Mouse (Mus musculus) heart, embryonic 15.5 days (tissue): ENCODE results near the gene Eme1. TPM values are rescaled to one million over a fixed set of nuclear protein-coding genes. Genes with fewer than 3 reads are reported as not detected.

Experiments used
- ATAC-seq: fragments of 200-750 bp; cut with Nextera tagmentation; replicated peaks from 2 replicates; pipeline ENCODE4 v1.8.0; 2017; ENCODE audit warnings: low read depth, moderate TSS enrichment; ENCODE audit not compliant: insufficient number of reproducible peaks, insufficient read depth, low FRiP score
- H3K27ac ChIP-seq: fragments of 300-500 bp; sonication (generic); 2 replicates; pipeline ENCODE4 v1.5.1; 2015; ENCODE audit warnings: mild to moderate bottlenecking, inconsistent platforms
- H3K27me3 ChIP-seq: fragments of 300-500 bp; sonication (generic); 2 replicates; pipeline ENCODE4 v1.6.1; 2015; ENCODE audit warnings: inconsistent platforms
- H3K36me3 ChIP-seq: fragments of 300-500 bp; sonication (generic); 2 replicates; pipeline ENCODE4 v1.6.1; 2015; ENCODE audit warnings: mild to moderate bottlenecking, inconsistent platforms
- H3K4me1 ChIP-seq: fragments of 300-500 bp; sonication (generic); replicated peaks from 2 replicates; pipeline ENCODE4 v1.6.1; 2015; ENCODE audit warnings: inconsistent platforms
- H3K4me2 ChIP-seq: fragments of 300-500 bp; sonication (generic); 2 replicates; pipeline ENCODE4 v1.6.1; 2015; ENCODE audit warnings: inconsistent platforms, mild to moderate bottlenecking, moderate library complexity
- H3K4me3 ChIP-seq: fragments of 300-500 bp; sonication (generic); 2 replicates; pipeline ENCODE4 v1.5.1; 2015; ENCODE audit warnings: mild to moderate bottlenecking, inconsistent platforms
- H3K9ac ChIP-seq: fragments of 300-500 bp; sonication (generic); 2 replicates; pipeline ENCODE4 v1.6.1; 2015; ENCODE audit warnings: mild to moderate bottlenecking, inconsistent platforms
- H3K9me3 ChIP-seq: fragments of 300-500 bp; sonication (generic); replicated peaks from 2 replicates; pipeline ENCODE4 v1.6.1; 2016; ENCODE audit warnings: inconsistent platforms
- WGBS: fragments of 180-500 bp; shearing (Covaris S2); methylation state at CpG from one replicate; pipeline ENCODE4 v1.1.7; 2015; ENCODE audit warnings: mixed read lengths; 5-methylcytosine and 5-hydroxymethylcytosine counted together
- polyA plus RNA-seq: library from polyadenylated mRNA; unstranded; fragments of >200 nt; fragmentation: Nextera tagmentation; extraction: Ambion mirVana; gene quantifications from 2 replicates; pipeline ENCODE4 v1.2.1, GENCODE M21; 2015

Eme1 gene
- polyA plus RNA-seq, 1 experiment from 2014 or later = 8.7 TPM

DNA sequence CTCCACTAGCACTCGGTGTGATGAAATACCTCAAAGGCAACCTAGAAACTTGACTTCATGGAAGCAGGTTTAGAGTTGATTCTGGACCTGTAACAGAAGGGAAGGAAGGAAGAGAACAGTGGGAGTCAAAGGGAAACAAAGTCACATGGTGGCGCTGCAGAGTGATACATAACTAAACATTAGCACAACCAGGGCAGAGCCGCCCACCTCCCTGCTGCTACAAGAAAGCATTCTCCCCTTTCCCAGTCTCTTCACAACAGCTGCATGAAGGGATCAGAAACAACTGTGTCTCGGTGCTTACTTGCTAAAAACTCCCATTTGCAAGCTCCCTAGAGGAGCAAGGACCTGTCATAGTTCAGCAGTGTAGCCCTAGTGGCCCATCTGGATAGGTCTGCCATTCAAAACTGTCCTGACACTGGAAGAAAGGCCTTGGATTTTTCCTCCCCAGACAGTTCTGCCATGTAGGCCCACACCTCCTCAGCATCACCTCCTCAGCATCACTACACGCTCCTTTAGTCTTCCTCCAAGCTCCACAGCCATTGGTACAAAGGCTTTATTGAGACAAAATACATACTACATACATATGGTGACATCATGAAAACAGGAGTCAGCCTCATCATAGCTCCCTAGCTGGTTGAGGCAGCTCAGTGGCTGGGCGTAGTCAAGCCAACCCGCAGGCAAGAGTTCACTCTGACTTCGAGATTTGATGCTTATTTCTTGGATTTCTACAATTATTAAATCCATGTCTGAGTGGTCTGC lies 9.1 kb downstream of the Eme1 start:
- no peak overlapping the region for H3K4me2 ChIP-seq
- ATAC-seq = no peak
- WGBS = 87% methylated on average over 8 of the region's 8 CpGs
- no peak overlapping the region for H3K27ac ChIP-seq
- H3K4me3 ChIP-seq = no peak overlapping the region
- no peak overlapping the region for H3K9ac ChIP-seq
- H3K4me1 ChIP-seq = no peaks in the 10 kb centered on the region
- H3K27me3 ChIP-seq = no peaks in the 10 kb centered on the region
- H3K9me3 ChIP-seq = no peaks in the 10 kb centered on the region
- peaks cover 73% of the 10 kb centered on the region for H3K36me3 ChIP-seq

- H3K27me3 ChIP-seq = no peaks in the 10 kb centered on the region
- ATAC-seq = no peak
- peaks cover 12% of the 10 kb centered on the region for H3K4me1 ChIP-seq
- H3K9me3 ChIP-seq = no peaks in the 10 kb centered on the region
- H3K36me3 ChIP-seq = peaks cover 73% of the 10 kb centered on the region
- H3K4me3 ChIP-seq = no peak overlapping the region
- no peak overlapping the region for H3K27ac ChIP-seq
- WGBS = 87% methylated on average over 5 of the region's 5 CpGs
- H3K9ac ChIP-seq = no peak overlapping the region
- no peak overlapping the region for H3K4me2 ChIP-seq
Observed at GRCm38 (mm10) chr11:94634431-94634830, 19.3 kb downstream of the Eme1 start.

- Histone ChIP-seq H3K36me3 (peaks cover 60% of the 10 kb centered on the region), H3K27me3 (no peaks in the 10 kb centered on the region), H3K9me3 (no peaks in the 10 kb centered on the region), H3K9ac (no peak overlapping the region), H3K4me1 (peaks cover 15% of the 10 kb centered on the region), H3K4me2 (no peak overlapping the region), H3K27ac (no peak overlapping the region), H3K4me3 (no peak overlapping the region)
- no peak for ATAC-seq
- WGBS = 87% methylated on average over 8 of the region's 8 CpGs
Observed at GRCm38 (mm10) chr11:94632988-94633387, 20.8 kb downstream of the Eme1 start.

DNA sequence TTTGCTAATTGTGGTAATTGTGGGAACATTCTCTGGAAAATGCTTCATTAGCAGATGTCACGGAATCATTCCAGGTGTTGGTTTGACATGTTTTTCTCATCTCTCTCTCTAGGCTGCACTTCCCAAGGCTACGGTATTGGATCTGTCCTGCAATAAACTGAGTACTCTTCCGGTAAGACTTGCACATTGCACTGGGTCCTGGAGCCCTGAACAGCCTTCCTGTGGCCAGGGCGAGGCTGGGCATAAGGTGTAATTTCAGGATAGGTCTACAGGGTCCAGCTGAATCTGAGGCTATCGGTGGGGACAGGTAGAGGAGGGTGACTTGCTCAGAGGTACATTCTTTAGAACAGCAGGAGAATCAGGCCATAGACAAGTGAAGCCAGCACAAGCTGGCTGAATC lies 21.8 kb downstream of the Eme1 start:
- H3K9me3 ChIP-seq = no peaks in the 10 kb centered on the region
- no peak overlapping the region for H3K4me2 ChIP-seq
- no peak for ATAC-seq
- no peak overlapping the region for H3K4me3 ChIP-seq
- peaks cover 15% of the 10 kb centered on the region for H3K4me1 ChIP-seq
- peaks cover 50% of the 10 kb centered on the region for H3K36me3 ChIP-seq
- no peak overlapping the region for H3K9ac ChIP-seq
- no peak overlapping the region for H3K27ac ChIP-seq
- no peaks in the 10 kb centered on the region for H3K27me3 ChIP-seq
- 93% methylated on average over 5 of the region's 5 CpGs for WGBS

- H3K4me3 ChIP-seq = peak overlapping the region; percentile 85
- peak overlapping the region; percentile 83 for H3K9ac ChIP-seq
- no peaks in the 10 kb centered on the region for H3K27me3 ChIP-seq
- peak overlapping the region; percentile 67 for H3K27ac ChIP-seq
- ATAC-seq = no peak
- no peaks in the 10 kb centered on the region for H3K9me3 ChIP-seq
- WGBS = 9% methylated on average over 26 of the region's 26 CpGs
- peak overlapping the region; percentile 67 for H3K4me2 ChIP-seq
- H3K36me3 ChIP-seq = peaks cover 34% of the 10 kb centered on the region
- H3K4me1 ChIP-seq = peaks cover 15% of the 10 kb centered on the region
Observed at GRCm38 (mm10) chr11:94630199-94631011, 23.4 kb downstream of the Eme1 start.

- peak overlapping the region; percentile 85 for H3K4me3 ChIP-seq
- ATAC-seq = peak; percentile 68
- under 1% methylated on average over 28 of the region's 28 CpGs for WGBS
- no peaks in the 10 kb centered on the region for H3K9me3 ChIP-seq
- H3K27ac ChIP-seq = peak overlapping the region; percentile 67
- H3K4me2 ChIP-seq = peak overlapping the region; percentile 67
- H3K36me3 ChIP-seq = peaks cover 28% of the 10 kb centered on the region
- H3K27me3 ChIP-seq = no peaks in the 10 kb centered on the region
- H3K9ac ChIP-seq = peak overlapping the region; percentile 83
- peaks cover 15% of the 10 kb centered on the region for H3K4me1 ChIP-seq
Observed at GRCm38 (mm10) chr11:94629884-94630198, 23.9 kb downstream of the Eme1 start.

DNA sequence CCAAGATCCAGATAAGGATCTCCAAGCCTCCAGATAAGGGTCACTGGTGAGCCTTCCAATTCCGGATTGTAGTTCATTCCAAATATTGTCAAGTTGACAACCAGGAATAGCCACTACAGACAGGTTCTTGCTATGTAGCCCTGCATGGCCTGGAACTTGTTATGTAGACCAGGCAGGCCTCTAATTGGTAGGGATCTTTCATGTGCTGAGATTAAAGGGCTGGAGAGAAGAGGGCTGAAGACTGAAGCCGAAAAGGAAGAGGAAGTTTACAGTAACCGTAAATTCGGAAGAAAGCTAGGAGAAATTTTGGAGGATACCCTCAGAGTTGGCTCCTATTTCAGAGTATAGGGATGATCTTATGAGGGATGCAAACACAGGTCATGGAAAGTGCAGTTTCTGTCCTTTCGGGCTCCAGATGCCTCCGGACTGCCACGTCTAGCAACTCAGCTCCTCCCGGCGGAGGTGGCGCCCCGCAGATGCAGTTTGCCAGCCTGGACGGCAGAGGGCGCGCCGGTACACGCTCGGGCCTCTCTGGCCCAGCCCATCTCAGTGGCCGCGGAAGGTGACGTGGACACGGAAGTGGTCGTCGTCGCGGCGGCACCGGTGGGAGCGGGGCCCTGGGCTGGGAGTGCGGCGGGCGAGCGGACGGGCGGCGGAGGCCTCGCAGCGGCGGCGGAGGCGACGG lies 24.4 kb downstream of the Eme1 start, which contains the start of gene Lrrc59:
TSS of gene Lrrc59 (plus strand) at position 569 of the 685 bp plus-strand sequence.
- peaks cover 23% of the 10 kb centered on the region for H3K36me3 ChIP-seq
- peak within 1 kb of the TSS; percentile 67 for H3K27ac ChIP-seq
- H3K9ac ChIP-seq = peak within 1 kb of the TSS; percentile 83
- peak within 1 kb of the TSS; percentile 85 for H3K4me3 ChIP-seq
- peak within 1 kb of the TSS; percentile 67 for H3K4me2 ChIP-seq
- peak; percentile 96 for ATAC-seq
- no peaks in the 10 kb centered on the region for H3K27me3 ChIP-seq
- peaks cover 15% of the 10 kb centered on the region for H3K4me1 ChIP-seq
- WGBS = 3% methylated on average over 41 of the region's 41 CpGs
- H3K9me3 ChIP-seq = no peaks in the 10 kb centered on the region

DNA sequence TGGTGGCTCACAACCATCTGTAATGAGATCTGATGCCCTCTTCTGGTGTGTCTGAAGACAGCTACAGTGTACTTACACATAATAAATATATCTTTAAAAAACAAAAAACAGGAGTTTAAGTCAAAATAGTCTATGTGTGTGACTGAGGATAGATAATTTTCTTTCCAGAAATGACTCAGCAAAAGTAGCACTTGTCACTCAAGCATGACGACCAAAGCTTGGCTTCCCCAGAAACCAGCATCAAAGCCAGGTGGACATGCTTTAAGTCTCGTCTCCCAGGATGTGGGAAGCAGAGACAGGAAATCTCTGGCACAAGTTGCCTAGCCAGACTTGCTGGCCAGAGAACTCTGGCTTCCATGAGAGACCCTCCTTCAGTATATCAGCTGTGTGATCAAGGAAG lies 31.6 kb downstream of the Eme1 start:
- Histone ChIP-seq H3K4me3 (no peak overlapping the region), H3K9me3 (no peaks in the 10 kb centered on the region), H3K27ac (no peak overlapping the region), H3K4me1 (no peaks in the 10 kb centered on the region), H3K27me3 (no peaks in the 10 kb centered on the region), H3K4me2 (no peak overlapping the region), H3K36me3 (no peaks in the 10 kb centered on the region), H3K9ac (no peak overlapping the region)
- no peak for ATAC-seq
- WGBS = 66% methylated on average over 2 of the region's 2 CpGs

DNA sequence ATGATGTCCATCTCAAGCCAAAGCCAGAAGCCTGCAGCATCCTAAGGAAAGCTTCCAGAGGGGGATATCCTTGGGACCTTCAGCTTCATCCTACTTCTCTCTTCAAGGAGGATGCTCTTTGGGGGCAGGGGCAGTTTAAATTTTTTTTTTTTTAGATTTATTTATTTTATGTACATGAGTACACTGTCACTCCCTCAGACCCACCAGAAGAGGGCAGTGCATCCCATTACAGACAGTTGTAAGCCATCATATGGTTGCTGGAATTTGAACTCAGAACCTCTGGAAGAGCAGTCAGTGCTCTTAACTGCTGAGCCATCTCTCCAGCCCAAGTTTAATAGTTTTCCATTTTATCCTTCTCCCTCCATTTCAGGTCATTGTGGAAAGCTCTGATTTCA lies 32.3 kb downstream of the Eme1 start:
- Histone ChIP-seq H3K9ac (no peak overlapping the region), H3K4me2 (no peak overlapping the region), H3K4me1 (no peaks in the 10 kb centered on the region), H3K27me3 (no peaks in the 10 kb centered on the region), H3K36me3 (no peaks in the 10 kb centered on the region), H3K9me3 (no peaks in the 10 kb centered on the region), H3K27ac (no peak overlapping the region), H3K4me3 (no peak overlapping the region)
- no peak for ATAC-seq

GRCm38 (mm10) chr11:94620766-94621457 lies 32.9 kb downstream of the Eme1 start:
- H3K4me1 ChIP-seq = no peaks in the 10 kb centered on the region
- H3K36me3 ChIP-seq = no peaks in the 10 kb centered on the region
- H3K4me2 ChIP-seq = no peak overlapping the region
- H3K27ac ChIP-seq = no peak overlapping the region
- 50% methylated on average over 6 of the region's 6 CpGs for WGBS
- ATAC-seq = no peak
- H3K9me3 ChIP-seq = no peaks in the 10 kb centered on the region
- no peaks in the 10 kb centered on the region for H3K27me3 ChIP-seq
- no peak overlapping the region for H3K9ac ChIP-seq
- no peak overlapping the region for H3K4me3 ChIP-seq

GRCm38 (mm10) chr11:94617646-94618045 lies 36.1 kb downstream of the Eme1 start:
- H3K9me3 ChIP-seq = no peaks in the 10 kb centered on the region
- H3K9ac ChIP-seq = no peak overlapping the region
- ATAC-seq = no peak
- WGBS = 84% methylated on average over 2 of the region's 2 CpGs
- no peak overlapping the region for H3K4me3 ChIP-seq
- H3K4me1 ChIP-seq = no peaks in the 10 kb centered on the region
- no peak overlapping the region for H3K4me2 ChIP-seq
- H3K27ac ChIP-seq = no peak overlapping the region
- 0 out of 2 replicates have a peak, but pooled peaks cover 2% of the 10 kb centered on the region for H3K27me3 ChIP-seq
- H3K36me3 ChIP-seq = no peaks in the 10 kb centered on the region
